Mouse (Mus musculus) cerebellum, postnatal 10 days (tissue): Measurements from ENCODE around the gene Lyve1.

ENCODE experiments used
- DNase-seq, 2 experiments: peaks; one replicate each; pipeline ENCODE4 v3.0.0; 2021; ENCODE audit warnings: mixed read lengths in 2 of 2

The Lyve1 gene

DNA sequence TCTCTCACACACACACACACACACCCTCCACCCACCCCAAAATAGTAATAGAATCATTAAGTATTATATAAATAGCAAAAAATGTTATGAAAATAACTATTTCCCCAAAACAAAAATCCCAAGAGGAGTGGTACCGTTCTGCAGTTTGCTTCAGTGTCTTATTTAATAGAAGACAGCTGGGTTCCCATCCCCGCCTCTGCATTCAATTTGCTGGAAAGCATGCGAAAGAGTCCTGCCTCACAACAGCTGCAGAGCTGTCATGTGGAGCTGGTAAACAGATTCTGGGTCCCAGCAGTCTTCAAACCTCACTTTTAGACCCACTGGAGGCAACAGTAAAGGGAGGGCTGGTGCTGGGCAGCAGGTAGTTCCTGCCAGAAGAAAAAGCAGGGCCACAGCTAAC lies 54.1 kb downstream of the Lyve1 start:
- no peak for DNase-seq

DNA sequence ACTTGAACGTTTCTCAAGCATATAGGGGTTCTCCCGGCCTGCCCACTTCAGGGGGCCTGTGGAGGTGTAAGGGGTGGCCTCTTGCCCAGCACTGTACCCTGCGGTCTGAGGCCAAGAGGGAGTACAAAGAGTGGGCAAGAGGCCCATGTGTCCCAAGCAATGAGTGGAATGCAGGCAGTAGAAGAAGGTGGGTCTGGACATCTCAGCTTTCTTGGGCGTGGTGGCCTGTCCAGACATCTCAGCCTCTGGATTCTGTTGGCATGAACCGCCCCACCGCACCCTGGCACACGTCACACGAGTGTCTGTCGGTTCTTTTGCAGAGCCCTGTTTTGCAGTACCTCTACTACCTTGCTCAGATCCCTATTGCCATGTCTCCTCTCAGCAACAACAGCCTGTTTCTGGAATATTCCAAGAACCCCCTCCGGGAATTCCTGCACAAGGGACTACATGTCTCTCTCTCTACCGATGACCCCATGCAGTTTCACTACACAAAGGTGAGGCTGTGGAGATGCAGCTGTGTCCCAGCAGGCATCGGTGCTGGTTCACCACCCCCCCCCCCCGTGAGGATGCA lies 55.5 kb downstream of the Lyve1 start:
- DNase-seq = no peak

DNA sequence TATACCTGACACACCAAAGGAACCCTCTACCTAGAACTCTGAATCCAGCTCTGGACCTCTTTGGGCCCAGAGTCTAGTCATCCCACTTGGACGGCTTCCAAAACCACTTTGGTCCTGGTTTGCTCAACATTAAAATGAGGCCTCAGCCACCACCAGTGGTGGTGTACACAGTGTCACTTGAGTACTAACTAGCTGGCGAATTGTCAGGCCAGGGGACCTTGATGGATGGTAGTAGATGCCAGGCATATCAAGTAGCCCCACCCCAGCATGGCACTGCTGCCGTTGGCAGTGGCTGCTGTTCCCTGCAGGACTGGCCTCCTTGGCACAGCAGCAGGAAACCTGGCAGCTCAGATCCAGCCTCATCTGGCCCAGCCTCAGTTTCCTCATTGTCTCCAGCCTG lies 58.8 kb downstream of the Lyve1 start:
- DNase-seq = peak; percentile 64 to 77

DNA sequence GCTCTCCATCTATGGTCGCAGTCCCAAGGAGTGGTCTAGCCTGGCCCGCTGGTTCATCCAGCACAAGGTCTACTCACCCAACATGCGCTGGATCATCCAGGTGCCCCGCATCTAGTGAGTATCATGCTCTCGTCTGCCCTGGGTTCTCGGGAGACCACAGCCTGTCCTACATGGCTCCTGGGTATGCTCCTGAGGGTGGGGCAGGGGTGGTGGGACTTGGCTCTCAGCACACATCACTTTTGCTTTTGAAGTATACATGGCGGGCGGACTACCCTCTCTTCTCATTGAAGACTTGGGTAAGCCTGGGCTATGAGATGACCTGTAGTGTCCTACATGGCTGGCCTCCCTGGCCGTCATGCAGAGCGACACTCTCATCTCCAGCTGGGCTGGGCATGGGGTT lies 59.9 kb downstream of the Lyve1 start:
- DNase-seq = no peak

DNA sequence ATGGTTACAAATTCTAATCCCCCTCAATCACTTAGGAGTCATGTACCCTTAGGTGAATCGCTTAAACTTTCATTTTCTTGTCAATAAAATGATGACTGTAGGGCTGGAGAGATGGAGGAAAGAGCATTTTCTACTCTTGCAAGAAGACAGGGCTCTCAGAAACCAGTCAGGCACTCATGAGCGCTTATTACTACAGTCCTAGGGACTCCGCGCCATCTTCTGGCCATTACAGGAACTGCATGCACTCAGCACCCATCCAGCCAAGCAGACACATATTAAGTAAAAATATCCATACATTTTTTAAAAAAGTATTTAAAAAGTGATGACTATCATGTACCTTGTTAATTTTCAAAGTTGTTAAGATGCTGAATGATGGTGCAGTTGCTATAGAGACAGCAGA lies 62.0 kb downstream of the Lyve1 start:
- peak; percentile 89 to 92 for DNase-seq
